19 mouse cellular contexts compared by ENCODE assay signal in genomic region chr6:134733800-134734221, GRCm38 (mm10). TPM values are rescaled to one million over a fixed set of nuclear protein-coding genes. Genes with fewer than 3 reads are reported as not detected.
A peak's percentile ranks its signal among the peaks of the same experiment; 100 is the strongest.
DNase-seq lines count a peak whose midpoint lies in the region; ATAC-seq and TF ChIP-seq lines count a peak whose summit lies in the region.
"Had no signal": no experiment of that assay in that cellular context is flagged by ENCODE, and none has a peak within 500 bp of the region (broad histone marks: within the 10 kb centered on the region; RNA-seq: fewer than 3 reads in every experiment).

No protein-coding gene starts in this region.

- no peaks in the 10 kb centered on the region for H3K27me3 ChIP-seq in hindbrain, embryonic 13.5 days
- no peaks in the 10 kb centered on the region for H3K27me3 ChIP-seq in hindbrain, embryonic 11.5 days (ENCODE audit: control insufficient read depth, insufficient read depth, low read length)
- H3K27me3 ChIP-seq in neural tube, embryonic 13.5 days = no peaks in the 10 kb centered on the region
- no peaks in the 10 kb centered on the region for H3K27me3 ChIP-seq in midbrain, postnatal 0 days (ENCODE audit: insufficient read depth, low read length)
- H3K27me3 ChIP-seq: limb, embryonic 15.5 days had no signal

- H3K9me3 ChIP-seq in hindbrain, embryonic 13.5 days = no peaks in the 10 kb centered on the region
- no peaks in the 10 kb centered on the region for H3K9me3 ChIP-seq in hindbrain, embryonic 11.5 days (ENCODE audit: control insufficient read depth, low read length)
- H3K9me3 ChIP-seq in neural tube, embryonic 13.5 days = no peaks in the 10 kb centered on the region
- H3K9me3 ChIP-seq in midbrain, postnatal 0 days (ENCODE audit: low read length) = no peaks in the 10 kb centered on the region
- H3K9me3 ChIP-seq: heart, embryonic 10.5 days; limb, embryonic 15.5 days had no signal

- no peak for DNase-seq in hindbrain, embryonic 11.5 days (ENCODE audit: low spot score)
- DNase-seq in neural tube, embryonic 10.5 days (ENCODE audit: extremely low spot score, low spot score) = no peak
- DNase-seq in midbrain, postnatal 0 days (ENCODE audit: low spot score) = peak; percentile 26
- no peak for DNase-seq in adrenal gland, adult (ENCODE audit: inconsistent age in 2 of 2, low spot score in 1 of 2)
- no peak for DNase-seq in cerebellum, postnatal 36 days
- DNase-seq: adrenal gland, adult 2 months; cerebellum, adult 11-12 months; cerebellum, postnatal 25 days; gastrocnemius, postnatal 36 days; heart, postnatal 10 days; kidney, postnatal 4 days; right cerebral cortex, postnatal 4 days; thymus, adult 18-20 months had no signal

- H3K4me1 ChIP-seq in hindbrain, embryonic 13.5 days (replicated peaks) = peaks cover 6% of the 10 kb centered on the region; the same call in 1 of the 2 replicates
- H3K4me1 ChIP-seq in hindbrain, embryonic 11.5 days (replicated peaks; ENCODE audit: control insufficient read depth, insufficient read depth, low read length) = no peaks in the 10 kb centered on the region
- no peaks in the 10 kb centered on the region for H3K4me1 ChIP-seq in neural tube, embryonic 13.5 days (replicated peaks)
- no peaks in the 10 kb centered on the region for H3K4me1 ChIP-seq in midbrain, postnatal 0 days (ENCODE audit: insufficient read depth, low read length)
- H3K4me1 ChIP-seq: limb, embryonic 15.5 days had no signal

- peaks cover 8% of the 10 kb centered on the region for H3K36me3 ChIP-seq in hindbrain, embryonic 13.5 days
- 0 out of 2 replicates have a peak, but pooled peaks cover under 1% of the 10 kb centered on the region for H3K36me3 ChIP-seq in hindbrain, embryonic 11.5 days (ENCODE audit: control insufficient read depth, insufficient read depth, low read length)
- peaks cover 4% of the 10 kb centered on the region for H3K36me3 ChIP-seq in neural tube, embryonic 13.5 days
- H3K36me3 ChIP-seq in midbrain, postnatal 0 days (ENCODE audit: insufficient read depth, low read length) = no peaks in the 10 kb centered on the region

- no peak overlapping the region for H3K4me3 ChIP-seq in hindbrain, embryonic 13.5 days
- H3K4me3 ChIP-seq in hindbrain, embryonic 11.5 days (ENCODE audit: low read depth, low read length) = no peak overlapping the region
- no peak overlapping the region for H3K4me3 ChIP-seq in neural tube, embryonic 13.5 days
- H3K4me3 ChIP-seq in midbrain, postnatal 0 days (ENCODE audit: low read depth, low read length) = no peak overlapping the region
- H3K4me3 ChIP-seq: erythroblast, embryonic 14.5 days; heart, embryonic 10.5 days; limb, embryonic 15.5 days had no signal

- ATAC-seq in hindbrain, embryonic 13.5 days (ENCODE audit: low FRiP score) = 0 out of 2 replicates have a peak, but pooled peaks have one; percentile 54
- no peak for ATAC-seq in hindbrain, embryonic 11.5 days (ENCODE audit: low FRiP score)
- peak; percentile 80; the same call in 1 of the 2 replicates for ATAC-seq in neural tube, embryonic 13.5 days (ENCODE audit: low read depth)
- ATAC-seq in midbrain, postnatal 0 days (ENCODE audit: low FRiP score) = no peak
- ATAC-seq: inflammation-experienced regulatory T-cells, adult 6 months had no signal

- H3K4me2 ChIP-seq in hindbrain, embryonic 13.5 days = no peak overlapping the region
- H3K4me2 ChIP-seq in hindbrain, embryonic 11.5 days (replicated peaks; ENCODE audit: low read depth, low read length) = no peak overlapping the region
- no peak overlapping the region for H3K4me2 ChIP-seq in neural tube, embryonic 13.5 days
- no peak overlapping the region for H3K4me2 ChIP-seq in midbrain, postnatal 0 days (ENCODE audit: low read depth, low read length, poor library complexity, severe bottlenecking)
- H3K4me2 ChIP-seq: limb, embryonic 15.5 days had no signal

- no peak overlapping the region for H3K9ac ChIP-seq in hindbrain, embryonic 13.5 days
- no peak overlapping the region for H3K9ac ChIP-seq in hindbrain, embryonic 11.5 days (ENCODE audit: low read depth, low read length)
- no peak overlapping the region for H3K9ac ChIP-seq in neural tube, embryonic 13.5 days
- H3K9ac ChIP-seq in midbrain, postnatal 0 days (replicated peaks; ENCODE audit: low read length, poor library complexity, severe bottlenecking) = no peak overlapping the region
- H3K9ac ChIP-seq: limb, embryonic 15.5 days had no signal

- WGBS in hindbrain, embryonic 13.5 days = 58% methylated on average over 5 of the region's 5 CpGs
- WGBS in hindbrain, embryonic 11.5 days = 72% methylated on average over 5 of the region's 5 CpGs
- WGBS in neural tube, embryonic 13.5 days = 55% methylated on average over 5 of the region's 5 CpGs
- 64% methylated on average over 5 of the region's 5 CpGs for WGBS in midbrain, postnatal 0 days

- 0 out of 2 replicates have a peak overlapping the region, but pooled peaks have one; percentile 23 for H3K27ac ChIP-seq in hindbrain, embryonic 13.5 days
- no peak overlapping the region for H3K27ac ChIP-seq in hindbrain, embryonic 11.5 days (ENCODE audit: low read depth, low read length)
- H3K27ac ChIP-seq in neural tube, embryonic 13.5 days (replicated peaks) = 0 out of 2 replicates have a peak overlapping the region, but pooled peaks have one; percentile 33
- H3K27ac ChIP-seq in midbrain, postnatal 0 days (ENCODE audit: low read depth, low read length) = no peak overlapping the region
- H3K27ac ChIP-seq: heart, embryonic 10.5 days; limb, embryonic 15.5 days had no signal

- TF ChIP-seq CTCF in midbrain, postnatal 0 days (IDR thresholded peaks at IDR 0.05) = no peak

RNA-seq across cellular contexts. Expression of gene Dusp16, which starts 58.6 kb away (rescaled TPM):
- 5.5 and 5.7 TPM in 2 replicates for polyA plus RNA-seq in hindbrain, embryonic 13.5 days (2015; fragmentation: Nextera tagmentation; extraction: Ambion mirVana)
- 13.0 and 16.3 TPM in 2 replicates for polyA plus RNA-seq in hindbrain, embryonic 11.5 days (2014; fragmentation: Nextera tagmentation; extraction: Ambion mirVana)
- 6.0 and 7.0 TPM in 2 replicates for polyA plus RNA-seq in neural tube, embryonic 13.5 days (2015; fragmentation: Nextera tagmentation; extraction: Ambion mirVana)
- total RNA-seq in midbrain, postnatal 0 days (2014; rRNA removed) = 3.9 and 6.6 TPM in 2 replicates
- polyA plus RNA-seq in midbrain, postnatal 0 days (2015; fragmentation: Nextera tagmentation; extraction: Ambion mirVana) = 2.8 and 3.2 TPM in 2 replicates

Comparison
In these comparisons a context has a peak if more than half of its experiments do, and no peak if none do; other contexts are left out.
1. ATAC-seq: peak in hindbrain, embryonic 13.5 days (single experiment) and neural tube, embryonic 13.5 days (single experiment); none in hindbrain, embryonic 11.5 days (single experiment) and midbrain, postnatal 0 days (single experiment).
2. H3K27ac ChIP-seq: peak in hindbrain, embryonic 13.5 days (single experiment) and neural tube, embryonic 13.5 days (single experiment); none in hindbrain, embryonic 11.5 days (single experiment) and midbrain, postnatal 0 days (single experiment).